Mouse (Mus musculus) telencephalon, adult 2 months (tissue): ENCODE results near the gene Gm340.

Experiments used
- DNase-seq: peaks from one replicate; pipeline ENCODE4 v3.0.0-alpha.2; 2011; ENCODE audit warnings: low read depth, low spot score

Gm340 gene

DNA sequence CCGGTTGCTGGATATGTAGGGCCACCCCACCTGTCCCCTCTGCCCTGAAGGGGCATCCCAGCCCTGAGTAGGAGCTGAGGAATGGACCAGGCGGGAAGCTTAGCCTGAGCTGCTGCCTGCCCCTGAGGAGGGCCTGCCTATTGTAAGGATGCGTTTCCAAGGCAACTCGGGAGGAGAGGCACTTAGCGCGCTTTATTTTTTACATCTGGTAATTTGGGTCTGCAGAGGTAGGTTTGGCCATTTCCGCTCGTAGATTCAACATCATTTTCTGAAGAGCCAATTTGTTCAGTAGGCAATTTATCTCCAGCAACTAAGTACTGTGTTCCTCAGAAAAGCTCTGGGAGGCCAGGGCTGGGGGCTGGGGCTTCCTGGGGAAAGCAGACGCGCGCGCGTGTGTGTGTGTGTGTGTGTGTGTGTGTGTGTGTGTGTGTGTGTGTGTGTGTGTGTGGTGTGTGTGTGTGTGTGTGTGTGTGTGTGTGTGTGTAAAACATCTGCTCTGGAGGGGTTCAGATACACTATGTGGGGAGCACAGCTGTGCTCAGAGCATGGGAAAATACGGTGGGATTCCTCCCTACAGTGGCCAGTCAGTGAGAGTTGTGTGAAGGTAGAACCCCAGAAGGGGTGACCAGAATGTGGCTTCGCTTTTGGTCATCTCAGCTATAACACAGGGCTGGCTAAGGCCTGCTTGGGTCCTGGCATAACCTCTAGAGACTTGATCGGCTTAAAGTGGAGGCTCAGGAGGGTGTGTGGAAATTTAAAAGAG, 31.3 kb downstream of the Gm340 start:
- peak; percentile 42 for DNase-seq

DNA sequence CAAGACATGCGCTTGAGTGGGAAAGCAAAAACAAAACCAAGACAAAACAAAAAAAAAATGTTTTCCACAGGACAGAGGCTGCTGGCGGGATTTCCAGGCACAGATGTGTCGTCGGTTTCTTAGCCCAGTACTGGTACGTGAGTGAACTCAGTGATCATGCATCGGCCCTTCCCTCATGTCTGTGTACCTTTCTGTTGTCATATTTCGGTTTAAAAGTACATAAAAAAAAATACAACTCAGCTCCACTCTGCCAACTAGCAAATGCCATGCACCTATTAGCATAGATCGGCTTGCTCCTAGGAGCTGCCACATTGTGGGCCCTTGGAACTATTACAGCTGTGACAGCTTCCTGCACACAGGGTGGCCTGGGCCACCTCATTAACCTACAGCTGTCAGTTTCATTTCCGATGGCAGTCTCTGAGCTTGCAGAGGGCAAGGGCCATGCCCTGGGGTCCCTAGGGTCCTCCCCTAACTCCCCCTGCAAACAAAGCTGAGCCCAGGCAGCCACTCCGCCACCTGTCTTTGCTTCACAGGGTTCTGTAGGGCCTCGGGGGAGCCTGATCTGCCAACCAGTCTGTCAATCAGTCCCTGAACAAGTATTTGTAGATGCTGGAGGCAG, 33.5 kb downstream of the Gm340 start:
- DNase-seq: no peak

DNA sequence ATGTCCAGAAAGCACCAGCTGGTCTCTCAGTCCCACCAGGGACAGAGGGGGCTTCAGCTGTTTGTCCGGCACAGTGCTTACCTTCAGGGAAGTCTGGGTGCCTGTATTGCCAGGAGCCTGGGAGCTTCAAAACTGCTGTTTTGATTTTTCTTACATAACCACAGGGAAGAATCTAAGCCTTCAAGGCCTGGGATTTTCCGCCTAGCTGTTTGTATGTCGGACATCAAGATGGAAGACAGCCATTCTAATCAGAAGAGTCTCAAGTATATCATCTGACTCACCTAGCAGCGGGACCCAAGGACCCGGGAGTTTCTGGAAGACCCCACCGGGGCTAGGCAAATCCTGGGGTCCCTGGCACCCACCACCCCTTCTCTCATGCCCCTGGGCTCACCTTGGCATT, 34.1 kb downstream of the Gm340 start:
- no peak for DNase-seq

DNA sequence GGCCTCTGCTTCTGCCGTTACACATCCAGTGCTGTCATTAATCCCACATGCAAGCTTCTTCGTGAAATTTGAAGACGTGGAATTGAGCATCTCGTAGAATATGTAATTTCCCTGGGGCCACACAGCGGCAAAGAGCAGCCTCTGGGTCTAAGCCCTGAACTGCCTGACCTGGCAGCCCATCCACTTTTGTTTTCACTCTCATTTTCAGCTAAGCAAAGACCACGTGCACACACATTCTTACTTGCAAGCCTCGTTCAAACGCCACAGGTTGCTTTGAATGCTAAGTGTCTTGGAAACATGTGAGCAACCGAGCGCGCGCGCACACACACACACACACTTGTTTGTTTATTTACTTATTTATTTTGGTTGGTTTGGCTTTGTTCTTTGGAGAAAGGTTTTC, 34.9 kb downstream of the Gm340 start:
- no peak for DNase-seq

DNA sequence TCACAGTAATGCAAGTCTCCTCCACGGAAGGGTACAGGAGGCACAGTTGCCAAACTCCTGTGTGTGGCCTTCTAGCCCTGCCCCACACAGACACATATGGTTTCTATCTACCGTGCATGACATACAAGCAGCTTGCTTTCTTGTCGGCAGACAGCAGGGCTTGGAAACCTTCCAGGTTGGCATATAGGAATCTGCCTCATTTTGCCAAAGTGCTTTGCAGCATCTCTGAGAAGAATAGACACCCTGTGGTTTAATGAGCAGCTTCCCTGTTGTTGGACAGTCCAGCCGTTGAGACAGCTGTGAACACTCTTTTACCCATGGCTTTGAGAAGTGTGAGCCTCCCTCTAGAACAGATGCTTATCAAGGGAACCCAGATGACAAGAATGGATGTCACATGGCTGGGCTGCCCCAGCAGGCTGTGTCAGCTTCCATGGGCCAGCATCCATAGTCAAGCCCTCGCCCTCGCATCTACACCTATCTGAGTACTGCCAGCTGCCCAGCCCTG, 36.0 kb downstream of the Gm340 start:
- DNase-seq: peak; percentile 41

DNA sequence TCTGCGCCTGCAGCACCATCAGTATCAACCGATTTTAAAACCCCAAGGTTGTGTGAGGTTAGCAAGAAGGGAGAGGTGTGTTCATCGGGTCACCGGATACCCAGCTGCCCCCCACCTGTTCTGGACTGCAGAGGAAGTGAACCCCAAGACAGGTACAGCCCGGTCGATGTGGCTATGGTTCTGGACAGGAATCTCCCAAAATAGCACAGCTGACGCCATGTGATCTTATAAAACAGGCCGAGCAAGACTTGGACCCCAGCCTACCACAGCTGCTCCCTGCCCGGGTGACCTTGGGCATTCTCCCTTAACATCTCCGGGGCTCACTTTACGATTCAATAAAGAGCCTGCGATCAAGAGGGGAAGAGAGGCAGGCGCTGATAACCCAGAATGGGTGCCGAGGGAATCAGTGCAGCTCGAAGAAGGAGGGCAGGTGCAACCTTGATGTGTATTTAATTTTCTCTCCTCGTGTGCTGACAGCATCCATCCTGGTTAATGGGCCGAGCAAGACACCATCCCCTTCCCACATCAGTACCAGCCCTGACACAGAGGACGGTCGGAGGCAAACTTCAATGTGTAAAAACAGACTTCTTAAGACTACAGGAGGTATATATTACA, 36.7 kb downstream of the Gm340 start:
- DNase-seq: no peak

DNA sequence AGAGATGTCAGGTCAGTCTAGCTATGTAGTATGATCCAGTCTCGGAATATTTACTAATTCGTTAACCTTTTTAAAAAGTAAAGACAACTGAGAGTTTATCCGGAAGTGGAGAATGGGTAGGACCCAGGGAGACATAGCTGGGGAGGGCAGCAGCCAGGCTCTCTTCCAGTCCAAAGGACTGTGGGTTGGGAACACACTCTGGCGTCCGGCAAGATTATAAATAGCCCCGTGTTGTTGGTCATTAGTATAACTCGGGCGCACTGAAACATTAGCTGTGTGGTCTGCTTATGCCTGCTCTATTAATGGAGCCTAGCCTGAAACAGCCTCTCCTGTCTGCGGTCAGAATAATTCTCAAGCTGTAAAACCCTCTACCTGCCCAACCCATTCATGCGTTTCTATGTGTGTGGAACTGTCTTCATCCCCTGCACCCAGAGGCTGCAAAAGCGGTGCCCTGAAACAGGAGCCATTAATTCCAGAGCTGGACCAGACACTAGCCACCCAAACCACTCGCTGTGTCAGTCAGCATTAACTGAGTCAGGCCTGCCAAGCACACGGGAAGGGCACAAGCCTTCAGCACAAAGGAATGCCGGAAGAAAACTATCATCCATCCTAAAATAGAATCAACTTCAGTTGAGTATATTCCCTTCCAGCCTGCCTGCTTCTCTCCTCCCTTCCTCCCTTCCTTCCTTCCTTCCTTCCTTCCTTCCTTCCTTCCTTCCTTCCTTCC, 38.4 kb downstream of the Gm340 start:
- DNase-seq: no peak

DNA sequence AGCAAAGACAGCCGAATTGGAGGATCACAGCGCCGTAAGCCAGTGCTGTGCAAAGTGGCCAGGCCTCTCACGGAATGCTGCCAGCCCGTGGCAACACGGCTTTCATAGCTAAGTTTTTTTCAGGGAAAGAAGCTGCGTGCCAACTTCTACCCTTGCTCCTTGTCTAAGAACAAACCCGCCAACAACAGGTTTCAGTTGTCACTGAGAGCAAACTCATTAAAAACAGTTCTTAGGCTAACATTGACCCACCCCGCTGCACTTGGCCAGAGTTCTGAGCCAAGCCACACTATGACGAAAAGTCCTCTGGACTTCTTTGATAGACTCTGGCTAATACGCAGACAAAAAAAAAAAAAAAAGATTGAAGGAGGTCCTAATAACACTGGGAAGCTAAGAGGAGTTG, 46.8 kb downstream of the Gm340 start:
- DNase-seq: no peak

DNA sequence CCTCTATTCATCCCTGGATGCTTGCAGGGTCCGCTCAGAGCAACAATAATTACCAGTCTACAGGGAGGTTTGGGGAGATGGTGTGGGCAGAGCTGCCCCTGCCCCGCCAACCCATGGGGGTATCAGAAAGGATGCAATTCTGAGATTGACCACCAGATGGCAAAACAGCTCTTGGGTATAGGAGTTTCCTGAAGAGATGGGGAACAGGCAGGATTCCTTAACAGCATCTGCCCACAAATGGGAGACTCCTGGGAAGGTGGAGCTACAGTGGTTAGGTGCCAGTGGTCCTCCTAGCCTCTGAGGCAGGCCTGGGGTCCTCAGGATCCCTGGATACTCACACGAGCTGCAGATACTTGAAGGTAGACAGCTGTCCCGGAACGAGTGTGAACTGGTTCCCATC, 47.4 kb downstream of the Gm340 start:
- no peak for DNase-seq

DNA sequence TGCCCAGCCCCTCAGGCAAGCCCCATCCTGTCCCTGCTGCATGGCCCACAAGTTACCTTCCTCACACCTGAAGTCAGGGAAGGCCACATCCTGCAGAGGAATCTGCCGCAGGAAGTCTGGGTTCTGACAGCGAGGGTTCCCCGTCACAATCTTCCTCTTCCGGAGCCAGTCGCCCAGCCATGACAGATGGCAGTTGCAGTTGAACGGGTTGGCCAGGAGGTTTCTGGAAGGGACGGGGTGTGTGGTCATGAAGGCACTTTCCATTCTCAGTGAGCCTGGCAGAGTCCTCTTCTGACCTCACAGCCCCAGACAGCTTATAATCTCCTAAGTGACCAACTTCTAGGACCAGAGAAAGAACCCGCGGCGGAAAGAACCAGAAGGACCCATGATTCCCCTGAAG, 51.9 kb downstream of the Gm340 start:
- no peak for DNase-seq

DNA sequence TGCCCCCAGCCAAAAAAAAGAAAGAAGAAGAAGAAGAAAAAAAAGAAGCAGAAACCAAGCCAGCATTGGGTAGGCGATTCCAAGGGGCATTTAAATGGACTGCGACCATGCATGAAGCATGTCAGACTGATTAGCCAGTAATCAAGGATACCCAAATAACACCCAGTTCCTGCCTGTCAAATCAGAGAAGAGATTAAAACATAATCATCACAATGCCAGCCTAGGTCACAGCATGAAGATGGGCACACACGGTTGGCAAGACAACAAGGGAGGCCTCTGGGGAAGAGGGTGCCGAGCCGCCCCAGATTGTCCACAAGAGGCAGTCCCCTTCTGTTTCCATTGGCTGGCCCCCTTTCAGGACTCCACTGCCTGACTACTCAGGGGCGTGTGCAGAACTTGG, 52.8 kb downstream of the Gm340 start:
- no peak for DNase-seq
